Mouse (Mus musculus) liver, adult 2 months (tissue): ENCODE measurements around the gene Trnau1ap.

ENCODE experiments used
- CTCF ChIP-seq: fragments of 200-500 bp; IDR thresholded peaks from 2 replicates; pipeline ENCODE4 v1.5.1; 2011; ENCODE audit warnings: low read depth, low read length, control low read depth
- POLR2A ChIP-seq: fragments of 200-500 bp; IDR thresholded peaks from 2 replicates; pipeline ENCODE4 v1.6.1; 2011; ENCODE audit warnings: low read length, control low read depth; ENCODE audit not compliant: insufficient read depth; ENCODE audit errors: extremely low read depth

DNA sequence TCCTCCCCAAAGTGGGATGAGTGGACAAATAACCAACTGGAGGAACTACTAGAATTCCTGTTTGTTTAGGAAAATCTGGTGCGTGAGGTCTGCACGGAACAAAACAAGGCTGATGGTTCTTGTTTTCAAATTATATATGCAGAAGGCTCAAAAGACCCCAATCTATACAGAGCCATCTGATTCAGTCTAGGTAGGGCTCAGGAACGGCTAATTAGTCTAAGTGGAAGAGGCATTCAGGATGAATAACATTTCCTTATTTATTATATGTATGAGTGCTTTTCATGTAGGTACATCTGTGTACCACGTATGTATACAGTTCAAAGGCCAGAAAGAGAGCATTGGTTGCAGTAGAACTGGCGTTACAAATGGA, 16.5 kb upstream of the Trnau1ap start:
- TF ChIP-seq POLR2A (no peak), CTCF (no peak)
